Mouse (Mus musculus): ENCODE measurements at regions not wholly inside any gene's neighbourhood (a gene's known extent, or its start where the extent isn't known, plus 50 kb on each side); places are given as distances from the start of the nearest gene placed in this dataset.

GRCm38 (mm10) chr5:124953000-124953399 lies 50.0 kb upstream of the Rflna start:
- H3K36me3 ChIP-seq: no peaks in the 10 kb centered on the region
- no peak for ATAC-seq (ENCODE audit: insufficient number of reproducible peaks, low FRiP score, low TSS enrichment, low read depth)
- no peak overlapping the region for H3K4me2 ChIP-seq
- H3K9me3 ChIP-seq: no peaks in the 10 kb centered on the region
- peaks cover 59% of the 10 kb centered on the region for H3K4me1 ChIP-seq
- WGBS: 80% methylated on average over 1 of the region's 1 CpGs
- H3K27me3 ChIP-seq: no peaks in the 10 kb centered on the region
- no peak overlapping the region for H3K4me3 ChIP-seq
- H3K27ac ChIP-seq: peak overlapping the region; percentile 35; the same call in 1 of the 2 replicates
- H3K9ac ChIP-seq: no peak overlapping the region

Data from limb, embryonic 15.5 days (tissue).